Mouse (Mus musculus) myocyte (in vitro differentiated cells): ENCODE data around the gene Pcsk2.

Source experiments
- MYOD1 ChIP-seq, 3 experiments: IDR thresholded peaks; one replicate each; pipeline ENCODE4 v1.6.1; 2011; ENCODE audit warnings: control low read depth in 2 of 3, low read depth in 2 of 3, mild to moderate bottlenecking in 2 of 3, moderate library complexity in 1 of 3; ENCODE audit not compliant: insufficient read length in 2 of 3, control insufficient read depth in 1 of 3
- MYOG ChIP-seq, 3 experiments: IDR thresholded peaks; one replicate each; pipeline ENCODE4 v1.6.1; 2011; ENCODE audit warnings: control low read depth in 2 of 3, low read depth in 2 of 3, mild to moderate bottlenecking in 2 of 3; ENCODE audit not compliant: insufficient read length in 2 of 3, control insufficient read depth in 1 of 3, insufficient read depth in 1 of 3
- POLR2A ChIP-seq: IDR thresholded peaks from one replicate; pipeline ENCODE4 v1.6.1; 2011; ENCODE audit warnings: low read depth, mild to moderate bottlenecking, control low read depth, moderate library complexity; ENCODE audit not compliant: insufficient read length
- POLR2AphosphoS2 ChIP-seq: IDR thresholded peaks from one replicate; pipeline ENCODE4 v1.6.1; 2011; ENCODE audit warnings: low read depth, control low read depth; ENCODE audit not compliant: insufficient read length

- TF ChIP-seq POLR2AphosphoS2 (no peak), MYOG (IDR thresholded peaks at IDR 0.05; ENCODE audit: control insufficient read depth in 1 of 3, insufficient read depth in 1 of 3, insufficient read length in 2 of 3, low read depth in 2 of 3) (no peak), POLR2A (no peak), MYOD1 (IDR thresholded peaks at IDR 0.05; ENCODE audit: control insufficient read depth in 1 of 3, insufficient read length in 2 of 3, low read depth in 2 of 3) (no peak)
These were observed 58.0 kb downstream of the Pcsk2 start for GRCm38 (mm10) chr2:143603871-143604512.
